Mouse (Mus musculus) heart, embryonic 14.5 days (tissue): ENCODE measurements at regions not wholly inside any gene's neighbourhood (a gene's known extent, or its start where the extent isn't known, plus 50 kb on each side); places are given as distances from the start of the nearest gene placed in this dataset.
A peak's percentile ranks its signal among the peaks of the same experiment; 100 is the strongest.

Experiments
- ATAC-seq: fragments of 200-750 bp; cut with Nextera tagmentation; 2 replicates; pipeline ENCODE4 v1.8.0; 2017; ENCODE audit warnings: low read depth, moderate TSS enrichment; ENCODE audit not compliant: insufficient number of reproducible peaks, insufficient read depth, low FRiP score
- H3K27ac ChIP-seq, 2 experiments: fragments of 200-500 bp in 1 of 2; fragments of 300-500 bp in 1 of 2; sonication (generic) in 1 of 2; replicated peaks in 1 of 2; 2 replicates each; pipeline ENCODE4 v1.5.1; 2012 to 2014; ENCODE audit warnings: low read depth in 2 of 2, low read length in 2 of 2, control low read depth in 1 of 2, mild to moderate bottlenecking in 1 of 2, mixed read lengths in 1 of 2; ENCODE audit not compliant: control insufficient read depth in 1 of 2, insufficient read depth in 1 of 2
- H3K27me3 ChIP-seq: fragments of 300-500 bp; sonication (generic); 2 replicates; pipeline ENCODE4 v1.6.1; 2014; ENCODE audit warnings: mild to moderate bottlenecking, low read length, control low read depth; ENCODE audit not compliant: control insufficient read depth, insufficient read depth
- H3K36me3 ChIP-seq: fragments of 300-500 bp; sonication (generic); 2 replicates; pipeline ENCODE4 v1.6.1; 2014; ENCODE audit warnings: mild to moderate bottlenecking, control low read depth, low read length, mixed read lengths; ENCODE audit not compliant: control insufficient read depth, insufficient read depth
- H3K4me1 ChIP-seq, 2 experiments: fragments of 200-500 bp in 1 of 2; fragments of 300-500 bp in 1 of 2; sonication (generic) in 1 of 2; 2 replicates each; pipeline ENCODE4 v1.6.1; 2012 to 2014; ENCODE audit warnings: low read length in 2 of 2, control low read depth in 1 of 2, mixed read lengths in 1 of 2; ENCODE audit not compliant: control insufficient read depth in 2 of 2, insufficient read depth in 2 of 2
- H3K4me2 ChIP-seq: fragments of 300-500 bp; sonication (generic); 2 replicates; pipeline ENCODE4 v1.6.1; 2014; ENCODE audit warnings: mild to moderate bottlenecking, low read length
- H3K4me3 ChIP-seq, 2 experiments: fragments of 200-500 bp in 1 of 2; fragments of 300-500 bp in 1 of 2; sonication (generic) in 1 of 2; 2 replicates each; pipeline ENCODE4 v1.5.1; 2012 to 2014; ENCODE audit warnings: low read length in 2 of 2, mild to moderate bottlenecking in 2 of 2, control low read depth in 1 of 2, low read depth in 1 of 2, moderate library complexity in 1 of 2; ENCODE audit not compliant: control insufficient read depth in 1 of 2, insufficient read depth in 1 of 2
- H3K9ac ChIP-seq: fragments of 300-500 bp; sonication (generic); 2 replicates; pipeline ENCODE4 v1.6.1; 2014; ENCODE audit warnings: mild to moderate bottlenecking, low read length
- H3K9me3 ChIP-seq: fragments of 300-500 bp; sonication (generic); 2 replicates; pipeline ENCODE4 v1.6.1; 2016; ENCODE audit warnings: low read length, control low read depth; ENCODE audit not compliant: control insufficient read depth
- WGBS: fragments of 180-500 bp; shearing (Covaris S2); extraction: QIAGEN DNeasy Blood & Tissue Kit; methylation state at CpG from one replicate; pipeline ENCODE4 v1.1.7; 2014; 5-methylcytosine and 5-hydroxymethylcytosine counted together

GRCm38 (mm10) chr10:111111020-111111419 is 53.5 kb upstream of the Osbpl8 start:
- Histone ChIP-seq H3K36me3 (no peaks in the 10 kb centered on the region), H3K27ac (peak overlapping the region; percentile 85 to 87)
- peak; percentile 64 for ATAC-seq

GRCm38 (mm10) chr10:111108658-111109633 is 55.6 kb upstream of the Osbpl8 start:
- ATAC-seq, result no peak
- WGBS, result 48% methylated on average over 24 of the region's 24 CpGs
- Histone ChIP-seq H3K4me3 (peak overlapping the region in 1 of 2 experiments; percentile 15; a peak in 1 of 4 replicates), H3K9ac (no peak overlapping the region), H3K27ac (no peak overlapping the region), H3K4me1 (peaks cover 8 to 18% of the 10 kb centered on the region in 2 experiments), H3K27me3 (no peaks in the 10 kb centered on the region), H3K36me3 (no peaks in the 10 kb centered on the region), H3K9me3 (no peaks in the 10 kb centered on the region), H3K4me2 (peak overlapping the region; percentile 52)

More at GRCm38 (mm10) chr10:111111020-111111419, 53.5 kb upstream of the Osbpl8 start:
- Histone ChIP-seq H3K27me3 (no peaks in the 10 kb centered on the region), H3K4me2 (peak overlapping the region; percentile 35), H3K4me1 (peaks cover 8 to 18% of the 10 kb centered on the region in 2 experiments), H3K9me3 (no peaks in the 10 kb centered on the region), H3K4me3 (no peak overlapping the region), H3K9ac (peak overlapping the region; percentile 10; the same call in 1 of the 2 replicates)
- WGBS, result 17% methylated on average over 10 of the region's 10 CpGs

GRCm38 (mm10) chr10:111107852-111108251 is 56.7 kb upstream of the Osbpl8 start:
- no peak overlapping the region for H3K9ac ChIP-seq

GRCm38 (mm10) chr10:111107387-111107786 is 57.2 kb upstream of the Osbpl8 start:
- Histone ChIP-seq H3K36me3 (no peaks in the 10 kb centered on the region), H3K4me3 (no peak overlapping the region), H3K9ac (no peak overlapping the region), H3K4me2 (no peak overlapping the region), H3K4me1 (peaks cover 13 to 23% of the 10 kb centered on the region in 2 experiments), H3K27ac (no peak overlapping the region), H3K9me3 (no peaks in the 10 kb centered on the region), H3K27me3 (no peaks in the 10 kb centered on the region)
- WGBS, result 58% methylated on average over 7 of the region's 7 CpGs
- no peak for ATAC-seq

More at GRCm38 (mm10) chr10:111107852-111108251, 56.7 kb upstream of the Osbpl8 start:
- H3K4me2 ChIP-seq, result no peak overlapping the region
- ATAC-seq, result no peak
- H3K4me3 ChIP-seq, result no peak overlapping the region
- peaks cover 11 to 18% of the 10 kb centered on the region in 2 experiments for H3K4me1 ChIP-seq
- no peak overlapping the region for H3K27ac ChIP-seq
- whole genome bisulfite sequencing, result 78% methylated on average over 5 of the region's 5 CpGs
- H3K36me3 ChIP-seq, result no peaks in the 10 kb centered on the region
- no peaks in the 10 kb centered on the region for H3K27me3 ChIP-seq
- no peaks in the 10 kb centered on the region for H3K9me3 ChIP-seq

- H3K4me1 ChIP-seq, result peaks cover 19 to 24% of the 10 kb centered on the region in 2 experiments
- ATAC-seq, result no peak
- H3K9ac ChIP-seq, result no peak overlapping the region
- no peak overlapping the region for H3K27ac ChIP-seq
- 86% methylated on average over 5 of the region's 5 CpGs for WGBS
- no peaks in the 10 kb centered on the region for H3K9me3 ChIP-seq
- H3K36me3 ChIP-seq, result no peaks in the 10 kb centered on the region
- no peaks in the 10 kb centered on the region for H3K27me3 ChIP-seq
- H3K4me2 ChIP-seq, result no peak overlapping the region
- H3K4me3 ChIP-seq, result no peak overlapping the region
Measured at GRCm38 (mm10) chr10:111106411-111106810, 58.1 kb upstream of the Osbpl8 start.

GRCm38 (mm10) chr10:111105662-111106061 is 58.9 kb upstream of the Osbpl8 start:
- H3K36me3 ChIP-seq, result no peaks in the 10 kb centered on the region
- no peak overlapping the region for H3K9ac ChIP-seq
- no peak for ATAC-seq
- no peaks in the 10 kb centered on the region for H3K27me3 ChIP-seq
- 87% methylated on average over 5 of the region's 5 CpGs for WGBS
- H3K4me2 ChIP-seq, result no peak overlapping the region
- no peaks in the 10 kb centered on the region for H3K9me3 ChIP-seq
- no peak overlapping the region for H3K27ac ChIP-seq
- peaks cover 15 to 21% of the 10 kb centered on the region in 2 experiments for H3K4me1 ChIP-seq
- no peak overlapping the region for H3K4me3 ChIP-seq

- H3K9ac ChIP-seq, result no peak overlapping the region
- no peaks in the 10 kb centered on the region for H3K27me3 ChIP-seq
- H3K4me2 ChIP-seq, result no peak overlapping the region
- H3K27ac ChIP-seq, result peak overlapping the region; percentile 24 to 49; a peak in 2 of 4 replicates
- 77% methylated on average over 5 of the region's 5 CpGs for WGBS
- H3K4me1 ChIP-seq, result peaks cover 11 to 19% of the 10 kb centered on the region in 2 experiments
- no peak for ATAC-seq
- H3K9me3 ChIP-seq, result no peaks in the 10 kb centered on the region
- no peaks in the 10 kb centered on the region for H3K36me3 ChIP-seq
- H3K4me3 ChIP-seq, result no peak overlapping the region
Measured at GRCm38 (mm10) chr10:111103512-111103911, 61.0 kb upstream of the Osbpl8 start.
